Comparison of ENCODE assay signal across 31 mouse cellular contexts in genomic region chr7:17048431-17049190, GRCm38 (mm10). TPM values are rescaled to one million over a fixed set of nuclear protein-coding genes. Genes with fewer than 3 reads are reported as not detected.
DNase-seq lines count a peak whose midpoint lies in the region; ATAC-seq and TF ChIP-seq lines count a peak whose summit lies in the region.
"Had no signal": no experiment of that assay in that cellular context is flagged by ENCODE, and none has a peak within 500 bp of the region (broad histone marks: within the 10 kb centered on the region; RNA-seq: fewer than 3 reads in every experiment).

No protein-coding gene starts in this region.

- H3K27me3 ChIP-seq in intestine, embryonic 15.5 days (replicated peaks), result no peaks in the 10 kb centered on the region
- H3K27me3 ChIP-seq in stomach, postnatal 0 days (ENCODE audit: control insufficient read depth, insufficient read depth, low read length), result no peaks in the 10 kb centered on the region
- H3K27me3 ChIP-seq: forebrain, embryonic 12.5 days; heart, embryonic 15.5 days; hindbrain, embryonic 12.5 days; kidney, embryonic 15.5 days; limb, embryonic 15.5 days; megakaryocyte, embryonic 14.5 days; midbrain, embryonic 13.5 days; stomach, embryonic 15.5 days had no signal

- H3K4me3 ChIP-seq in intestine, embryonic 15.5 days (replicated peaks), result no peak overlapping the region
- no peak overlapping the region for H3K4me3 ChIP-seq in stomach, postnatal 0 days (ENCODE audit: low read depth, low read length)
- H3K4me3 ChIP-seq: erythroblast, embryonic 14.5 days; forebrain, embryonic 12.5 days; heart, embryonic 15.5 days; hindbrain, embryonic 12.5 days; kidney, embryonic 15.5 days; limb, embryonic 15.5 days; megakaryocyte, embryonic 14.5 days; midbrain, embryonic 13.5 days; stomach, embryonic 15.5 days had no signal

- ATAC-seq in intestine, embryonic 15.5 days, result no peak
- no peak for ATAC-seq in stomach, postnatal 0 days (ENCODE audit: low FRiP score, low TSS enrichment)
- ATAC-seq: CD4-positive, CD25-positive, alpha-beta regulatory T cell, adult 4 months; hindbrain, postnatal 0 days; midbrain, embryonic 13.5 days had no signal

- H3K9ac ChIP-seq in intestine, embryonic 15.5 days, result 0 out of 2 replicates have a peak overlapping the region, but pooled peaks have one; percentile 2
- no peak overlapping the region for H3K9ac ChIP-seq in stomach, postnatal 0 days (ENCODE audit: low read length)
- H3K9ac ChIP-seq: forebrain, embryonic 12.5 days; heart, embryonic 15.5 days; hindbrain, embryonic 12.5 days; kidney, embryonic 15.5 days; limb, embryonic 15.5 days; midbrain, embryonic 13.5 days; stomach, embryonic 15.5 days had no signal

- H3K4me1 ChIP-seq in intestine, embryonic 15.5 days (replicated peaks), result peaks cover 4% of the 10 kb centered on the region; the same call in 1 of the 2 replicates
- H3K4me1 ChIP-seq in stomach, postnatal 0 days (replicated peaks; ENCODE audit: control insufficient read depth, insufficient read depth), result no peaks in the 10 kb centered on the region
- H3K4me1 ChIP-seq: forebrain, embryonic 12.5 days; hindbrain, embryonic 12.5 days; kidney, embryonic 15.5 days; midbrain, embryonic 13.5 days had no signal

- H3K36me3 ChIP-seq in intestine, embryonic 15.5 days, result peaks cover 52% of the 10 kb centered on the region
- peaks cover 29% of the 10 kb centered on the region for H3K36me3 ChIP-seq in stomach, postnatal 0 days (ENCODE audit: control insufficient read depth, insufficient read depth, low read length)
- H3K36me3 ChIP-seq: hindbrain, embryonic 12.5 days; midbrain, embryonic 13.5 days had no signal

- no peaks in the 10 kb centered on the region for H3K9me3 ChIP-seq in intestine, embryonic 15.5 days
- no peaks in the 10 kb centered on the region for H3K9me3 ChIP-seq in stomach, postnatal 0 days (ENCODE audit: control insufficient read depth, low read length)
- H3K9me3 ChIP-seq: forebrain, embryonic 12.5 days; heart, embryonic 15.5 days; kidney, embryonic 15.5 days; limb, embryonic 15.5 days; midbrain, embryonic 13.5 days; stomach, embryonic 15.5 days had no signal

- WGBS in intestine, embryonic 15.5 days, result 85% methylated on average over 10 of the region's 10 CpGs
- 85% methylated on average over 10 of the region's 10 CpGs for WGBS in stomach, postnatal 0 days

- H3K27ac ChIP-seq in intestine, embryonic 15.5 days, result no peak overlapping the region
- no peak overlapping the region for H3K27ac ChIP-seq in stomach, postnatal 0 days (replicated peaks)
- H3K27ac ChIP-seq: forebrain, embryonic 12.5 days; heart, embryonic 15.5 days; hindbrain, embryonic 12.5 days; hindbrain, postnatal 0 days; kidney, embryonic 15.5 days; limb, embryonic 15.5 days; midbrain, embryonic 13.5 days; stomach, embryonic 15.5 days had no signal

- TF ChIP-seq CTCF in stomach, postnatal 0 days (IDR thresholded peaks at IDR 0.05; ENCODE audit: low read depth), result no peak

- peak; percentile 82 for DNase-seq in heart, adult 11 months
- DNase-seq in heart, postnatal 25 days (ENCODE audit: low spot score), result no peak
- DNase-seq in right cerebral cortex, postnatal 10 days (ENCODE audit: low spot score in 2 of 2), result peak; percentile 24 to 34
- DNase-seq in right cerebral cortex, postnatal 4 days, result no peak
- DNase-seq in stomach, postnatal 0 days (ENCODE audit: low spot score), result peak; percentile 15
- DNase-seq in adrenal gland, postnatal 10 days, result no peak
- DNase-seq: adrenal gland, postnatal 36 days; cerebellum, adult 18-20 months; cerebellum, postnatal 14 days; heart, postnatal 36 days; kidney, adult 18-20 months; kidney, postnatal 25 days; layer of hippocampus, postnatal 36 days; left cerebral cortex, postnatal 4 days; lung, postnatal 4 days; right cerebral cortex, postnatal 14 days; thymus, adult 2 months; thymus, postnatal 36 days had no signal

- H3K4me2 ChIP-seq in intestine, embryonic 15.5 days (replicated peaks), result no peak overlapping the region
- no peak overlapping the region for H3K4me2 ChIP-seq in stomach, postnatal 0 days (replicated peaks; ENCODE audit: low read depth)
- H3K4me2 ChIP-seq: forebrain, embryonic 12.5 days; heart, embryonic 15.5 days; hindbrain, embryonic 12.5 days; kidney, embryonic 15.5 days; limb, embryonic 15.5 days; midbrain, embryonic 13.5 days; stomach, embryonic 15.5 days had no signal

- intact Hi-C loops in heart, postnatal 25 days (cut with DNase I), result no loop called here

- no peak for TF ChIP-seq EP300 in stomach, postnatal 0 days (optimal IDR thresholded peaks at IDR 0.05)

RNA-seq across cellular contexts. Expression of gene Hif3a, which starts 13.6 kb away (rescaled TPM):
- total RNA-seq in heart, postnatal 25 days (2021), result 1 to 10 TPM; 1.8 to 1.9 TPM
- polyA plus RNA-seq in intestine, embryonic 15.5 days (2015; fragmentation: Nextera tagmentation; extraction: Ambion mirVana), result 66.7 and 71.4 TPM in 2 replicates
- 3.4 and 4.0 TPM in 2 replicates for polyA plus RNA-seq in stomach, postnatal 0 days (2015; fragmentation: Nextera tagmentation; extraction: Ambion mirVana)
- total RNA-seq in adrenal gland, postnatal 10 days (2021), result 1 to 10 TPM; 4.9 to 6.7 TPM
- total RNA-seq: monocyte, adult 5-6 weeks had no signal

RNA-seq across cellular contexts. Expression of gene Ppp5c, which starts 20.9 kb away (rescaled TPM):
- 100 to 1,000 TPM in 1 of 2 experiments, 10 to 100 TPM in 1; 97.5 to 102 TPM for total RNA-seq in heart, postnatal 25 days (2021)
- polyA plus RNA-seq in intestine, embryonic 15.5 days (2015; fragmentation: Nextera tagmentation; extraction: Ambion mirVana), result 81.5 and 89.5 TPM in 2 replicates
- polyA plus RNA-seq in stomach, postnatal 0 days (2015; fragmentation: Nextera tagmentation; extraction: Ambion mirVana), result 51.6 and 57.5 TPM in 2 replicates
- 10 to 100 TPM; 81.5 to 90.1 TPM for total RNA-seq in adrenal gland, postnatal 10 days (2021)

RNA-seq across cellular contexts. Expression of gene Psg16, which starts 25.2 kb away (rescaled TPM):
- under 1 TPM; 0.14 to 0.16 TPM for total RNA-seq in heart, postnatal 25 days (2021)
- polyA plus RNA-seq in intestine, embryonic 15.5 days (2015; fragmentation: Nextera tagmentation; extraction: Ambion mirVana), result 0.40 and 0.42 TPM in 2 replicates
- 0.05 and 0.12 TPM in 2 replicates for polyA plus RNA-seq in stomach, postnatal 0 days (2015; fragmentation: Nextera tagmentation; extraction: Ambion mirVana)
- under 1 TPM; 0.30 to 0.42 TPM for total RNA-seq in adrenal gland, postnatal 10 days (2021)
- polyA plus RNA-seq: erythroblast, embryonic 14.5 days; thymus, adult 2 months had no signal

RNA-seq across cellular contexts. Expression of gene Ccdc8, which starts 56.1 kb away (rescaled TPM):
- 1 to 10 TPM; 5.2 to 6.5 TPM for total RNA-seq in heart, postnatal 25 days (2021)
- 28.1 and 29.0 TPM in 2 replicates for polyA plus RNA-seq in intestine, embryonic 15.5 days (2015; fragmentation: Nextera tagmentation; extraction: Ambion mirVana)
- 4.7 and 6.7 TPM in 2 replicates for polyA plus RNA-seq in stomach, postnatal 0 days (2015; fragmentation: Nextera tagmentation; extraction: Ambion mirVana)
- 10 to 100 TPM; 16.2 to 21.2 TPM for total RNA-seq in adrenal gland, postnatal 10 days (2021)

Comparison
In these comparisons a context has a peak if more than half of its experiments do, and no peak if none do; other contexts are left out.
1. DNase-seq: peak in heart, adult 11 months (single experiment), right cerebral cortex, postnatal 10 days (2 of 2) and stomach, postnatal 0 days (single experiment); none in heart, postnatal 25 days (single experiment), right cerebral cortex, postnatal 4 days (single experiment) and adrenal gland, postnatal 10 days (single experiment).